Mouse (Mus musculus) E14TG2a.4 (cell line): Measurements from ENCODE around the gene Rrp1.

Source experiments
- CTCF ChIP-seq: conservative IDR thresholded peaks from 2 replicates; pipeline ENCODE4 v1.5.1; 2014; ENCODE audit warnings: low read length
- POU5F1 ChIP-seq: IDR thresholded peaks from 2 replicates; pipeline ENCODE4 v1.6.1; 2014; ENCODE audit warnings: low read length, borderline replicate concordance

GRCm38 (mm10) chr10:78458348-78459111 lies 45.7 kb upstream of the Rrp1 start:
- no peak for TF ChIP-seq CTCF
- TF ChIP-seq POU5F1 = no peak
